Mouse (Mus musculus) ZHBTc4 (cell line): Measurements from ENCODE around the gene A130010J15Rik.

Experiments
- DNase-seq: peaks from one replicate; pipeline ENCODE4 v3.0.0-alpha.2; 2011; ENCODE audit warnings: low read depth, low spot score

Gene A130010J15Rik

DNA sequence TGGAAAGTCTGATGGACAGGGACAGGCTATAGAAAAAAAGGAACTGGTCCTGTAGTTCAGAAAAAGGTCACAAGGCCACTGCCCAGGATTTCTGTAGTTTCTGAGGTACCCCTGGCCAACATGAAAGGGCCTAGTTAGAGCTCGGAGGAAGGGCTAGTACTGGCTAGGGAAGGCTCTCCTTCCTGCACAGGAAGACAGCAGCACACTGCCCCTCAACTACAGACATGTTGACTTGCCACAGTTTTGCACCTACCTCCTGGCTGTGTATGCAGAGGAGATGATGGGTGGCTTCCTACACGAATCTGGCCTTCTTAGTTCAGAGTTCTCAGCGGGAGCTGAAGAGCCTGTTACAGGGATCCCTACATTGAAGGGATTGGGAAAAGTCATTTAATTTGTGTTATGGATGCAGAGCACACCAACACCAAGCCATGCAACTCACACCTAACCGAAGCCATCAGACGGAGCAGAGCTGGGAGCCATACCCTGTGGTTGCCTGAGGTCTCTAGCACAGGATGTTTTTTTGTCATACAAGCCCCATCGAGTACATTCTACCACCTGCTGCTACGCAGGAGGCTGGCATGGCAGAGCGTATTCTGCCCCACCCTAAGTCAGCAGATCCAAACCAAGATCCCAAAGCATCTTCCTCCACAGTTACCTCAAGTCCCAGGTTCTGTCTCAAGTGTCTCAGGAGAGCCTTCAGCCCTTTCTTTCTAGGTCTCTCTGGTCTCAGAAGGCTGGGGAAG lies 33.0 kb downstream of the A130010J15Rik start:
- DNase-seq: no peak

DNA sequence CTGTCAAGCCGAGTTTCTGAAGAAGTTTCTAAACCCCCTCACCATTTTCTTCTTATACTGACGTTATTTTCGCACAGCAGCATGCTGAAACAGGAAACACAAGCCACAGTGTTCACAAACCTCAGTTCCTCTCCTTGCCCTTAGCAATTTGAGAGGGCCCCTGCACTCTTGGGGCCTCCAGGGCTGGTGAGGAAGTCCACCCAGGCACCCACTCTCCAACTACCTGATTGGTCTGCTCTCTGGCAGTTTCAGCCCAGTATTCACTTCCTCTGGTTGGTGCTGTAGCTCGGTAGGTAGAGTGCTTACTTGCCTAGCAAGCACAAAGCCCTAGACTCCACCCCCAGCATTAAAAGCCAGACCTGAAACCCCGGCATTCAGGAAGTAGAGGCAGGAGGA lies 33.5 kb downstream of the A130010J15Rik start, which contains the start of gene Traf3ip3:
Gene Traf3ip3 (minus strand): TSS at position 321 of the 396 bp plus-strand sequence.
- DNase-seq: no peak

DNA sequence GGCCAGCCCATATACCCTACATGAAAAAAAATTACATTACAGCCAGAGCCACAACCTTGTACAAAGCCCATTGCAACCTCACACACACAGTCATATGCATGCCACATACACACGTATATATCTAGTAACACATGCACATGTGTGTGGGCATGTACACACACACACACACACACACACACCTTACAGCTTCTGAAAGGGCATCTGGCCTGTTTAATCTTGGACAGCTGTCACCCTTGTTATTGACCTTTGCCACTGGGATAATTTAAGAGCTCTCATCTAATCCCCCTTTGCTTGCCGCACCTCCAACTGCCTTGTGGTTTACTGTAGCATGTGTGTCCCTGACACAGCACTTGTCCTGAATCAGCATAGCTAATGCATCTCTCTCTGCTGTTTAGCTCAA lies 36.0 kb downstream of the A130010J15Rik start:
- no peak for DNase-seq

DNA sequence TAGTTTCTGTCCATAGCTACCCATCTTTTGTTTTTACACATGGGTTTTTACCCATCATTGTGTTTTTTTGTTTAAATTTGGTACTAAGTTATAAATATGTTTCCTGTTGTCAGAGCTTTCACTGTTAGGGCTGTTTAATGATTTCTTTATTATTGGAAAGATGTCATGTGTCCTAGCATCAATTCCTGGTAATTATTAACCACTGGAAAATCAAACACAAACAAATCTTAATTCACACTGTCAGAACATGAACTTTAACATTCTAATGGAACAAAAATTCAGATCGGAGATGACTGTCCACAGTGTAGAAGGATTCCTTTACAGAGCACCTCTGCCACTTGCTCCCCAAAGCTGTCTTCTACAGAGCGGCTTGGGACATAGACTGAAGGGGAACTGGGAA lies 37.6 kb downstream of the A130010J15Rik start:
- no peak for DNase-seq

GRCm38 (mm10) chr1:193207503-193207902 lies 39.7 kb downstream of the A130010J15Rik start, which contains the start of gene Lamb3:
Gene Lamb3 (plus strand): TSS chr1:193207699.
- no peak for DNase-seq

- peak; percentile 79 for DNase-seq
Observed at GRCm38 (mm10) chr1:193208178-193208577, 40.3 kb downstream of the A130010J15Rik start.

- DNase-seq: no peak
Observed at GRCm38 (mm10) chr1:193211371-193211770, 43.5 kb downstream of the A130010J15Rik start.

DNA sequence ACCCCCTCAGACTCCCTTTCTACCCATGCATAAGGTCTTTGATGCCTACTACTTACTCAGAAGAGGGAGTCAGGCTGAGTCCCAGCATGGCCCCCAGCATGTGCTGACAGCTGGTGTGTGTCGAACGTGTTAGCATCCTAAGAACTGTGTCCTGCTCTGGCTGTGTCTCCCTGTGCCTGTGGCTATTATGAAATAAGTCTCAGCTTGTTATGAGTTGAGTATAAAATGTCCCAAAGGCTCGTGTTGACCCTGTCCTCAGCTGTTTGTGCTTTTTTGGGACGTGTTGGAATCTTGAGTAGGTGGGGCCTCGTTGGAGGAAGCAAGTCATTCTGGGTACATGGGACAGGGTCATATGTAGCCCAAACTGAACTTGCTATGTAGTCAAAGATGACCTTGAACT lies 46.2 kb downstream of the A130010J15Rik start:
- DNase-seq: no peak

GRCm38 (mm10) chr1:193216000-193216399 lies 48.2 kb downstream of the A130010J15Rik start:
- no peak for DNase-seq

DNA sequence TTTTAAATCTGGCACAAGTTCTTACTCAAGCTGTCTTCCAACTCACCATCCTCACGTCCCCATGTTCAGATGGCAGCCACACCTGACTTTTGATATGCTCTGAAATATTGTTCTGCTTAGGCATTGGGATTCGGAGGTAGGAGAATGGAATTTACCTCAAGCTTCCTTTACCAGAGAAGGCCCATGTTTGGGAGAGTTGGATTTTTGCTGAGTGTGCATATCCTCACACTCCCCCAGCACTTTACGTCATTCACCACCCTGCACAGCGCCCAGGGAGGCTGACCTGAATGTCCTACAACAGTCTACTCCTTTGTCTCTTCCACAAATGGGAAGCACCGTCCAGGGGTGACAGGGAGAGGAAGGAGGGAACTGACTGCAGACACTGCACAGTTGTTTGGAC lies 52.6 kb downstream of the A130010J15Rik start:
- no peak for DNase-seq

DNA sequence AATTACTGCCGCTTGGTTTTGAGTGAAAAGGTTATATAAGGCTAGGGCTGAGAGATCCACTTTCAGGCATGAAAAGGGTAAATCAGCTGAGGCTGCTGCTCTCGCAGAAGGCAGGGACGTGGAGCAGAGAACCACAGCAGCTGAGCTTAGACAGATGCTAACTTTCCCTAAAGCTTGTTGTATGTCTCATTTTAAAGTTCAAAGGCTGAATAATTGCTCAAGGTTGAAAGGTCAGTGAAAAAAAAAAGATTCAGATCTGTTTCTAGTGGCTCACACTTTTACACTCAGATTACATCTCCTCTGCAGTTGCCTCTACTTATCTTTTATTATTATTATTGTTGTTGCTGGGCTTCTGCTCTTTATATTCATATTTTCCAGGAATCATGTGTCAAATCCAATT lies 57.7 kb downstream of the A130010J15Rik start:
- no peak for DNase-seq

DNA sequence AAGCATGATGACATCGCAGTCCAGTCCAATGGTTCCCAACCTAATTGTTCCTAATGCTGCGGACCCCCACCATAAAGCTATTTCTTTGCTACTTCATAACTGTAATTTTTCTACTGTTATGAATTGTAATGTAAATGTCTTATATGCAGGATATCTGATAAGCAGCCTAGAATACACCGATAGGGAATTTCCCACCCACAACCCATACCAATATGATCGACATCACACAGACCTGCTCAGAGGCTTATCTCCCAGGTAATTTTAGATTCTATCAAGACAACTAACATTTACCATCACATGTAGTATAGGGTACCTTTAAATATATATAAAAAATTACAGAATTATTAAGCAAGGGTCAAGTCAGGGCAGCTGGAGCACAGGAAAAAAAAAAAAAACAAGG lies 58.3 kb downstream of the A130010J15Rik start:
- no peak for DNase-seq

DNA sequence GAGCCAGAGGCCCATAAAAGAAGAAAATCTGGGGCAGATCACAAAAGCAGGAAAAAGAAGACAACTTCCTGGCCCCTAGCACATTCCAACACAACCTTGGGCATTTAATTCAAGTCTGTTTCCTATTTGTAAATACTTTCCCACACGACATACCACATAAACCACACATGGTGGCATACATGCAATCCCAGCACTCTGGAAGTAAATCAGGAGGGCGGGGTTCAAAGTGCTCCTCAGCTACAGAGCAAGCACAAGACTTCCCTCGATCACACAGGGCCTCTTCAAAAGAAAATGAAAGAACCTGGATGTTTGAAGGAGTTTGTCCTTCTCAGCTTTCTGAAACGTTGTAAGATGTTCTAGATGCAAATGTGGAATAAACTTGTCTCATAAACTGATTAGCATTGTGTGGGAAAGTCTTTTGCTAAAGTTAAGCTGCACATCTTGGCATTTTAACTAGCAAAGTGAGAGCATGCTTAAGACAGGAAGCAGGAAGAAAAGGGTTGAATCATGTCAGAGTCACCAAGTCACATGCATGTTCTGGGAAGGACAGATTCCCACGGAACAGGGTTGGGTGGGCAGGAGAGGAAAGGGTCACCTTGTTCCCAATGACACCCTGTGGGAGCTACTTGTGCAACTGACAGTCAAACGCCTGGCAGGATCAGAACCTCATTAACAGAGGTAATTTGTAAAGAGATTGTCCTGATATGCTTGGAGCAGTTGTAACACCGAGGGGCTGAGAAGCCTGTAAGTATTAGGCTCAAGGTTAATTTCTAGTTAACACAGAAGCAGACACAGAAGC lies 59.1 kb downstream of the A130010J15Rik start:
- no peak for DNase-seq
